Mouse (Mus musculus): ENCODE measurements at regions not wholly inside any gene's neighbourhood (a gene's known extent, or its start where the extent isn't known, plus 50 kb on each side); places are given as distances from the start of the nearest gene placed in this dataset.

DNA sequence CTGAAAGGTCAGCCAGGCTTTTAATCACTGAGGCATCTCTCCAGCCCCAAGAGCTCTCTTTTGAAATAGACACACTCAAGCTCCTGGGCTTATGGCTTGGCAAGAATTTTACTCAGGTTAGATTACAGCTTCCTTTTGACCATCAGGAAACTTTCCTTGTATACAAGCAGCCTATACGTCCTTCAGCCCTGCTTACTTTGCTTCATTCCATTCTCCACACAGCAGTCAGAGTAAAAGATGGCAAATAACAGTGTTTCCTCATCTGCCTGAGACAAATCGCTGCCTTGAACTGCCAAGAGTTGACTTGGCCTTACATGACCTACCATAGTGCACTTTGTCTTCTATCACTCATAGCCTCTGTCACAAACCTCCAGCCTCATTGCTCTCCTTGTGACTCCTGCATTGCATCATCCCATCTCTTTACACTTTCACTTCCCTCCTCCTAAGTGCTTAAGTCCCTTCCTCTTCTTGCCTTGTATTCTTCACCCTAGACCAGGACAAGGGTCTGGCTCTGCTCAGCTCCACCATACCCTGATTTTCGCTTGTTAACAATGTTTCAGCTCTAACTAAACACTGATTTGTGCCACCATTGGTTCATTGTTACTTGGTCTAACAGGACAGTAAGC, 203.2 kb upstream of the Gpr101 start:
- TF ChIP-seq POLR2A (IDR thresholded peaks at IDR 0.05; ENCODE audit: extremely low read depth, insufficient read depth, low read length): no peak
- no peak for TF ChIP-seq CTCF (IDR thresholded peaks at IDR 0.05; ENCODE audit: extremely low read depth, insufficient read depth, low read length)
